Mouse (Mus musculus): ENCODE measurements around the gene Fxyd4. TPM values are rescaled to one million over a fixed set of nuclear protein-coding genes. Genes with fewer than 3 reads are reported as not detected.

Gene Fxyd4
- not detected for polyA plus RNA-seq (2014; fragmentation: Illumina TruSeq; extraction: RNeasy Lipid Tissue Mini Kit (QIAGEN cat#74804))

DNA sequence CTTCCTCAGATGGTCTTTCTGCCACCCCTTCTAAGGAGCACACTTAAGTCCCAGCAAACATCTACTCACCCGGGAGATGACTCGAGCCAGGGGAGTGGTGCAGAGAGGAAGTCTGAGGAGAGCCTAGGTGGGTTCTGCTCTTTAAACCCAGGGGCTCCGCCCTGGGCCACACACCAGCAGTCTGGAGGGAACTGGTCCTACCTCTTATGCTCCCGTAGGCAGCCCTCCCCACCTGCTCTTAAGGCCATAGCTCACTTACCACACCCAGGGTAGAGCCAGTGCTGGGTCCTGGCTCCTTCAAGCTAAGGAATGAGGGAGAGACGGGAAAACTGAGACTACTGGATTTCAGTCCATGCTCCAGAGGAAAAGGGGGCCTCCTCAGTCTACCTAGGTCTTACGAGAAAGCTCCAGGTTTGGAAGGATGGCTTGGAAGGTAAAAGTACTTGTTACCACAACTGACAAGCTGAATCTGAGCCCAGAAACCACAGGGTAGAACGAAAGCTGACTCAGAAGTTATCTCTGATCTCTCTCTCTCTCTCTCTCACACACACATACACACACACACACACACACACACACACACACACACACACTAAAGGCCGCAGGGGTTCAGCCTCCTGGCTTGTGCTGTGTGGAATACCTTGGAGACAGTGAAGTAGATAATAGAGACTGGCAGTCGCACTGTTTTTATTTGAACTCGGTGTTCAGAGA lies at the start of gene Fxyd4:
Gene Fxyd4, minus strand, starts transcription at position 471 of the 711 bp plus-strand sequence.

DNA sequence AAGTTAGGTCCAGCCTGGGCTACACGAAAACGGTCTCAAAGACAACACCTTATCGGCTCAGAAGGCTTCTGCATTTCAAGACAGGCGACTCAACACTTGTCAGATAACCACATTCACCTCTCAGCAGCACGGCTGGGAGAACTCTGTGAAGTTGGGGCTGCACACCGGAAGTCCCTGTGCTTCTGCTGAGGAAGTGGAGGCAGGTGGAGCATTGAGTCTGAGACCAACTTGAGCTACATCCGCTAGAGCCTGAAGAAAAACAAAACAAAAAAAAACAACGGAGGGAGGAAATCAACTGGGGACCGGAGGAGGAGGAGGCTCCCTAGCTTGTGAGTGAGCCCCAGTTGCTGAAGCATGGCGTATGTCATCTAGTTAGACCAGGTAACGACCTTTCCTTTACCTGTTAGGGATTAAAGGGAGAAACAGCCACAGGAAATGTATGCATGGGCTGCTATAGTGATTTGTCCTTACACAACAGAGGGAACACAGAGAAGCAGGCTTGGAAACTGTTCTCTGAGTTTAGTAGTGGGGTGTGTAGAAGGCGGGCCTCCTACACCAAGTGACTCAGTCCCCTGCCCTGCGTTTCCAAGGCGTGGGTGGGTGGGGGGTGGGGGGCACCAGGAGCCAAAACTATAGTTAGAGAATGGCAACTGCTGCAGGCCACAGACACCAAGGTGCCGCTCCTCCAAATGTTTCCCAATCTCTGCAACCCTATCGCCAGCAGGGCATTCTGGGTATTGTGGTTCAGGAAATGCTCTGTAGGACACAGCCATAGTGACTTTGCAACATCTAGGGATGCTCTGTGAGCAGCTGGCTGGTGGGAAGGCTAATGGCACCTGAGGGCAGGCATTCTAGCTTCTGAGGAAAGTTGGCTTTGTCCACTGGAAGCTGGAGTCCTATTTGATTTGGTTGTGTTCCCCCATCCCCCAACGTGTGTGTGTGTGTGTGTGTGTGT lies 37.1 kb downstream of the Fxyd4 start, which contains the start of gene Hnrnpf:
Gene Hnrnpf, plus strand, starts transcription at position 199 of the 955 bp plus-strand sequence.

Other genes starting within 250 kb of the Fxyd4 start
- 14.6 TPM for gene Zfp637, start 96.5 kb downstream of the Fxyd4 start, polyA plus RNA-seq (2014; fragmentation: Illumina TruSeq; extraction: RNeasy Lipid Tissue Mini Kit (QIAGEN cat#74804))
- gene Zfp239, start 75.6 kb downstream of the Fxyd4 start, polyA plus RNA-seq (2014; fragmentation: Illumina TruSeq; extraction: RNeasy Lipid Tissue Mini Kit (QIAGEN cat#74804)): 8.7 TPM
- gene Hnrnpf, start 37.4 kb downstream of the Fxyd4 start, polyA plus RNA-seq (2014; fragmentation: Illumina TruSeq; extraction: RNeasy Lipid Tissue Mini Kit (QIAGEN cat#74804)): 582 TPM
- 0.57 TPM for gene Rasgef1a, start 73.7 kb upstream of the Fxyd4 start, polyA plus RNA-seq (2014; fragmentation: Illumina TruSeq; extraction: RNeasy Lipid Tissue Mini Kit (QIAGEN cat#74804))
- 116 TPM for gene Csgalnact2, start 201.4 kb upstream of the Fxyd4 start, polyA plus RNA-seq (2014; fragmentation: Illumina TruSeq; extraction: RNeasy Lipid Tissue Mini Kit (QIAGEN cat#74804))